Mouse (Mus musculus) c-Kit-positive CD71-positive TER-119-positive erythroid progenitor cells, embryonic 14.5 days (primary cell): ENCODE data around the gene 2610301B20Rik.
"Not testable (repeated sequence)": the region's sequence is repeated elsewhere in the genome, so short reads cannot be mapped to it uniquely, and the experiment has no call there.

Experiments used
- DNase-seq: peaks from one replicate; pipeline ENCODE4 v3.0.0-alpha.2; 2013; ENCODE audit warnings: low spot score

Gene 2610301B20Rik

DNA sequence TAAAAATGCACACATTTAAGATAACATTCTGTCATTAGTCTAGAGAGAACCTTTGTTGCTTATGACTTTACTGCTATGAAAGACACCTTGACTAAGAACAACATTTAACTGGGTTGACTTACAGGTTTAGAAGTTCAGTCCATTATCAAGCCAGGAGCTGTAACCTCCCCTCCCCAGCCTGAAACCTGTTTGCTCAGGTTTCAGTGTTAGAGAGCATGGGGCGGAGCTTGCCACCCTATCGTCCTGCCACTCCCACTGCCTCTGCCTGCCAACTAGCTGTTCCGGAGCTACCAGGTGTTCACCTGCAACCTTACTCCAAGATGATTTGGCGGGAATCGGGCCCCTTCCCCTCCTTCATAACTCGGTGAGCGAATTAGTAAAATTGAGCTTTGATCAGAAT lies 37.1 kb downstream of the 2610301B20Rik start:
- DNase-seq = not testable (repeated sequence)

DNA sequence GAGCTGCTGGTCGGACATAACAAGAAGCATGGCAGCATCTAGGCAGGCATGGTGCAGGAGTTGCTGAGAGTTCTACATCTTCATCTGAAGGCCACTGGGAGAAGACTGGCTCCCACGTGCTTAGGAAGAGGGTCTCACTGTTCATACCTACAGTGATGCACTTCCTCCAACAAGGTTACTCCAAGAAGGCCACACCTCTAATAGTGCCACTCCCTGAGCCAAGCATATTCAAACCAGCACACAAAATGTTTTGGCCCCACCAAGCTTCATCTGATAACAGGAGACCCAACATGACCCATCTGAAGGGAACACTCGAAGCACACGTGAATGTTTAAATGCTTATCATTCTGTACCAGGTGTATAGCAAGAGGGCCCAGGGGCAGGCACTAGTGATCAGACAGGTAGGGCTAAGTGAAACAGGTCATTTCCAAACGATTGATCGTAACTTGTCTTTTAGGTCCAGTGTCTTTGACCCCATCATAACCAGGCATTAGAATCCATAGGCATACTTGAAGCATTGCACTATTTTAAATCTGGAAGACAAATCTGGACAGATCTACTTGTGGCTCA lies 37.7 kb downstream of the 2610301B20Rik start:
- no peak for DNase-seq

- peak; percentile 85 for DNase-seq
Observed at GRCm38 (mm10) chr4:10912611-10913301, 38.5 kb downstream of the 2610301B20Rik start.

- DNase-seq = no peak
Observed at GRCm38 (mm10) chr4:10913409-10913808, 39.1 kb downstream of the 2610301B20Rik start.

DNA sequence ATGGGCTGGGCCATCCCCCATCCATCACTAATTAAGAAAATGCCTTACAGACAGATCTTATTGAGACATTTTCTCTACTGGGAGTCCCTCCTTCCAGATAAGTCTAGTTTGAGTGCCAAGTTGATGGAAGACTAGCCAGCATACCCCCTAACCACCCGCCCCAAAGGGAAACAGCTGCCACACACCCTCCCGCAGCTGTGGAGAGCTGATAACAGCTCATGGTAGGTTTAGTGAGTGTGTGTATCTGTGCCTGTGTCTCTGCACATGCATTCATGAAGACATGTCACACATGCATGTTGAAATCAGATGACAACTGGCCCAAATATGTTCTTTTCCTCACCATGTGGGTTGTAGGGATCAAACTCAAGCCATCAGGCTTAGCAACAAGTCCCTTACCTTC lies 40.5 kb downstream of the 2610301B20Rik start:
- DNase-seq = peak; percentile 89

GRCm38 (mm10) chr4:10915271-10915670 lies 41.0 kb downstream of the 2610301B20Rik start:
- DNase-seq = no peak

DNA sequence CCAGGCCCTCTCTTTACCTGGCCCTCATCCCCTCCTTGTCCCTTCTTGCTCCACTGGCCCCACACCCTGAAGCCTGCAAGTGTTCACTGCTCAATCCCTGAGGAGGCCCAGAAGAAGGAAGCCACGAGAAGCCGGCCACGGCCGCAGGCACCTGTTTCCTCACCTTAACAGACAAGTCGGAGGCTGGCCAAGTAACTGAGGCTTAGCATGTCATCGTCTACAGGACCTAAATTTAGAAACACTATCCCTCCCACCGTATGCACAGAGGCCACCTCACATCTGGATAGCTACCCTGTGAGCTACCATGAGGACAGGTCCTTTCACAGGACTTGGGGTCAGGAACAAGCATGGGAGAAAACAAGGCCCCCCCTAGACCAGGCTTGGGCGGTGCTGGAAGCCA lies 44.1 kb downstream of the 2610301B20Rik start:
- no peak for DNase-seq

GRCm38 (mm10) chr4:10919097-10919496 lies 44.8 kb downstream of the 2610301B20Rik start:
- no peak for DNase-seq

GRCm38 (mm10) chr4:10919530-10919929 lies 45.2 kb downstream of the 2610301B20Rik start:
- no peak for DNase-seq

- DNase-seq = no peak
Observed at GRCm38 (mm10) chr4:10919987-10920386, 45.7 kb downstream of the 2610301B20Rik start.

GRCm38 (mm10) chr4:10920622-10921021 lies 46.3 kb downstream of the 2610301B20Rik start:
- no peak for DNase-seq

DNA sequence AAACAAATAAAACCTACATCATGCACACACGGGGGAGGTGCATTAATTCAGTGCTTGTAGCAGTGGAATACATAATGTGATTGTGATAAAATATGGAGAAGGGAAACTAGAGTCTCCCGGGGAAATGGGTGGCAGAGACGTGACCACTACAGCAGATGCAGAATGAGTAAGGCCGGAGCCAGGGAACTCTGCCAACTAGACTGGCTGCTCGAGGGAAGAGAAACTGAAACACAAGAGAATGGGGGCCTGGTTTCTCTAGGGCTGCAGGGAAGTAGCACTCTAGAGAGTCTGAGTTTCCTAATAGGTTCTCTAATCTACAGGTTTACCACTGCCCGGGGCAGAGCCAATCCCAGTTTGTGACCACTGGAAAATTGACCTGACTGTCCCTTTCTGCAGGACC lies 48.9 kb downstream of the 2610301B20Rik start:
- DNase-seq = no peak

DNA sequence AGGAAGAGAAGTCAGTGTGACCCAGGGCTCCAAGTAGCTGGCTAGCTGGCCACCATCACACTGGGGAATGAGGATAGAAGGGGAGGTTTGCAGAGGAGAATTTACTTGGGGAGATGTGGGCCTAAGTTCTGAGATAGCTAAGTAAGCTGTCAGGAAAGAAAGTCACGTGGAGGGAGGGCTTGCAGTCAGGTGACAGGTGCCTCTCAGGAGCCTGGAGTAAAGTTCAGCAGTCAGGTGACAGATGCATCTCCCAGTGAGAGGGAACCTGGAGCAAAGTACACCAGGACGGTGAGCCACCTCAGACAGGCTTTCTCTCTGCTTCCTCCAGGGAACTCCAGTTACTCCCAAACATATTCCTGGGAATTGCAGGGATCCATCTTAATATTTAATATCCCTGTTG lies 49.8 kb downstream of the 2610301B20Rik start:
- DNase-seq = no peak

DNA sequence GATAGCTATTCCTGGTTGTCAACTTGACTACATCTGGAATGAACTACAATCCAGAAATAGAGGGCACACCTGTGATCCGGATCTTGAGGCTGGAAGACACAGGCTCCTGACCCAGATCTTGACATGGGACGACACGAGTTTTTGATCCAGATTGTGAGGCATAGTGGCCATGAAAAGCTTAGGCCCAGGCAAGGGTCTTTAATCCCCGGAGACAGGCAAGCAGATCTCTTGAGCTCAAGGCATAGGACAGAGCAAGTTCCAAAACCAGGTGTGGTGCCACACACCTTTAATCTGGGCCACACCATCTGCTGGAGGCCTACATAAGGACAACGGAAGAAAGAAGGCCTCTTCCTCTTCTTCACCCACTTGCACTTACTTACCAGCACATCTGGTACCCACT lies 50.2 kb downstream of the 2610301B20Rik start:
- no peak for DNase-seq

DNA sequence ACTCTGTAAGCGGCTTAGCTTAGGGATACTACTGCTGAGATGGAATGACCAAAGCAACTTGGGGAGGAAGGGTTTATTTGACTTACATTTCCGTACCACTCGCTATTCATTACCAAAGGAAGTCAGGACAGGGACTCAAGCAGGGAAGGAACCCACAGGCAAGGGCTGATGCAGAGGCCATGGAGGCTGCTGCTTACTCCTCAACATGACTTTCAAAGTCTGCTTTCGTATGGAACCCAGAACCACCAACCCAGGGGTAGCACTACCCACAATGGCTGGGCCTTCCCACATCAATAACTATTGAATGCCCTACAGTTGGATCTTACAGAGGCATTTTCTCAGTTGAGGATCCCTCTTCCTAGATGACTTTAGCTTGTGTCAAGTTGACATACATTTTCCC lies 52.1 kb downstream of the 2610301B20Rik start:
- no peak for DNase-seq

- DNase-seq = no peak
Observed at GRCm38 (mm10) chr4:10928158-10928557, 53.9 kb downstream of the 2610301B20Rik start.

DNA sequence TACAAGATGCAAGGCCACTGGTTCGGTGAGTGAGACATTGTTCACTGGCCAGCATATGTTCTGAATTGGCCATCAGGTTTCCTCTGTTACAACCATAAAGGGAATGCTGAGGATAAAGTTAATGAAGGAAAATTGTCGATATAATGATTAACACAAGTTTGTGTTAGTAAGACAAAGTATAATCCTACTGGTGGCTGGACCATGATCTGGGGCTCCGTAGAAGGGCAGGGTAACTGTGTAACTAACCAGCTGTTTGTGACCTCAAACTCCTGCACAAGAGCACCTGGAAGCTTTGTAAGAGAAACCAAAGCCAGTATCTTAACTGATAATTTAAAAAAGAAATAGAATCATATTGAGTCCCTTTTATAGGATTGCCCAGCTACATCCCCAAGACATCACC lies 55.4 kb downstream of the 2610301B20Rik start:
- no peak for DNase-seq

DNA sequence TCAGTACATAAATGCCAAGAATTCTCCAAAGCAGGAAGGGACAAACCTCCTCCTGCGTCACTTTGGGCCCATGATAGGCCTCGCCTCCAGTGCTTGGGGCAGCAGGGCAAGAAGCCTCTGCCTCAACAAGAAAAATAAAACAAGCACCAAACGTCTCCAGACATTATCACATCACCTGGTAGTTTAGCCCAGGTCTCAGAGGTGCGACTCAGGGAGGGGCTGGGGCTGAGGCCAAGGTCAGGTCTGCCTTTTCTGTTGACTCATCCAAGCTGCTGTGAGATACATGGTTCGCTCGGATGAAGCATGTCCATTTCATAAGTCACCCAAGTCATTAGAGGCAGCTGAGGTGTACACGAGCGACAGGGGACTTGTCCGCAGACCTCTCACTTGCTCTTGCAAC lies 56.7 kb downstream of the 2610301B20Rik start:
- DNase-seq = no peak

- no peak for DNase-seq
Observed at GRCm38 (mm10) chr4:10932091-10932745, 57.9 kb downstream of the 2610301B20Rik start.

- DNase-seq = no peak
Observed at GRCm38 (mm10) chr4:10932782-10933181, 58.5 kb downstream of the 2610301B20Rik start.

DNA sequence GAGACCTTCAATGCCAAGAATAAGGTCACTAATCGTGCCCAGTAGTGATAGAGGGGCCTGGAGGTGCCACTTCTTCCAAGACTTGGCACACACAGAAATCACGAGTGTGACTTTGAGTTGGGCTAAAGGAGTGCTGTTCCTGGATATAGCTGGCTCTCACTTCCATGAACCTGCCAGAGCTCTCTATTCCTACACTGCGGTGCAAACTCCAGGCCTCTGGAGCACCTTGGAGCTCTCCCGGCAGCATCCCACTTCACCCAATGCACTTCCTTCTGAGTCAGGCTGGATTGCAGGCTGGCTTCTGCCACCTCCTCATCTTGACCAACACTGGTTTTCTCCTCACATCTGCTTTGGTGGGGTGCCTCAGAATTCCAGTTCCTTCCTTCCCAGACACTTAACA lies 62.5 kb downstream of the 2610301B20Rik start:
- DNase-seq = no peak
